Mouse (Mus musculus) heart, embryonic 10.5 days (tissue): Measurements from ENCODE around the gene Gm45837. TPM values are rescaled to one million over a fixed set of nuclear protein-coding genes. Genes with fewer than 3 reads are reported as not detected.
"Not testable (repeated sequence)": the region's sequence is repeated elsewhere in the genome, so short reads cannot be mapped to it uniquely, and the experiment has no call there.

Experiments
- DNase-seq: peaks from one replicate; pipeline ENCODE4 v3.0.0-alpha.2; 2017; ENCODE audit warnings: low spot score
- H3K27ac ChIP-seq: fragments of 300-500 bp; sonication (generic); 2 replicates; pipeline ENCODE4 v1.5.1; 2016; ENCODE audit warnings: mild to moderate bottlenecking
- H3K27me3 ChIP-seq: fragments of 300-500 bp; sonication (generic); 2 replicates; pipeline ENCODE4 v1.6.1; 2016; ENCODE audit warnings: mild to moderate bottlenecking; ENCODE audit not compliant: poor library complexity, insufficient read depth, severe bottlenecking
- H3K36me3 ChIP-seq: fragments of 300-500 bp; sonication (generic); 2 replicates; pipeline ENCODE4 v1.6.1; 2016; ENCODE audit warnings: mild to moderate bottlenecking, moderate library complexity
- H3K4me1 ChIP-seq: fragments of 300-500 bp; sonication (generic); 2 replicates; pipeline ENCODE4 v1.6.1; 2016; ENCODE audit warnings: mild to moderate bottlenecking
- H3K4me3 ChIP-seq: fragments of 300-500 bp; sonication (generic); 2 replicates; pipeline ENCODE4 v1.5.1; 2016; ENCODE audit warnings: mild to moderate bottlenecking, moderate library complexity
- H3K9me3 ChIP-seq: fragments of 300-500 bp; sonication (generic); 2 replicates; pipeline ENCODE4 v1.6.1; 2016; ENCODE audit warnings: mild to moderate bottlenecking, moderate library complexity
- whole genome bisulfite sequencing: fragments of 180-500 bp; shearing (Covaris S2); methylation state at CpG from one replicate; pipeline ENCODE4 v1.1.7; 2016; 5-methylcytosine and 5-hydroxymethylcytosine counted together
- polyA plus RNA-seq: library from polyadenylated mRNA; unstranded; fragments of >200 nt; fragmentation: Nextera tagmentation; extraction: Ambion mirVana; gene quantifications from 2 replicates; pipeline ENCODE4 v1.2.1, GENCODE M21; 2016

The Gm45837 gene
- polyA plus RNA-seq, 1 experiment from 2014 or later: not detected

DNA sequence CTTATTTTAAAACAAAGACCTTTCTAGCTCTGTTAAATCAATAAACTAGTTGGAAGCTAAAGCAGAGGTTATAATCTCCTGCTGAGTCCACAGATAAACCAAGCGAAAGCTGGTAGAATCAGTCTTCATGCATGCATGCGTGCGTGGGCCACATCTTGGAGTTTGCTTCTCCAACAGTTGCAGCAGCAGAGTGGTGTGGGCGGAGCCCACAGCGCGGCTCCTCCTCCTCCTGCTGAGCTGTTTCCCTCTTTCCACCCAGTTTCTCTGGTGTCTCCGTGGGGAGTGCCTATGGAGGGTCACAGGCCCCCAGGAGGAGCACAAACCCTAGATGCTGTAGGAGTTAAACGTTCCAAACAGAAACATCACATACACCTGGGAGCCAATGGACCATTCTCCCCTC, 126.9 kb downstream of the Gm45837 start:
- H3K9me3 ChIP-seq: no peaks in the 10 kb centered on the region
- peaks cover 5% of the 10 kb centered on the region; the same call in 1 of the 2 replicates for H3K4me1 ChIP-seq
- no peak overlapping the region for H3K4me3 ChIP-seq
- DNase-seq: no peak
- WGBS: 41% methylated on average over 8 of the region's 8 CpGs
- no peaks in the 10 kb centered on the region for H3K36me3 ChIP-seq
- H3K27ac ChIP-seq: no peak overlapping the region
- peaks cover 8% of the 10 kb centered on the region; the same call in 1 of the 2 replicates for H3K27me3 ChIP-seq

DNA sequence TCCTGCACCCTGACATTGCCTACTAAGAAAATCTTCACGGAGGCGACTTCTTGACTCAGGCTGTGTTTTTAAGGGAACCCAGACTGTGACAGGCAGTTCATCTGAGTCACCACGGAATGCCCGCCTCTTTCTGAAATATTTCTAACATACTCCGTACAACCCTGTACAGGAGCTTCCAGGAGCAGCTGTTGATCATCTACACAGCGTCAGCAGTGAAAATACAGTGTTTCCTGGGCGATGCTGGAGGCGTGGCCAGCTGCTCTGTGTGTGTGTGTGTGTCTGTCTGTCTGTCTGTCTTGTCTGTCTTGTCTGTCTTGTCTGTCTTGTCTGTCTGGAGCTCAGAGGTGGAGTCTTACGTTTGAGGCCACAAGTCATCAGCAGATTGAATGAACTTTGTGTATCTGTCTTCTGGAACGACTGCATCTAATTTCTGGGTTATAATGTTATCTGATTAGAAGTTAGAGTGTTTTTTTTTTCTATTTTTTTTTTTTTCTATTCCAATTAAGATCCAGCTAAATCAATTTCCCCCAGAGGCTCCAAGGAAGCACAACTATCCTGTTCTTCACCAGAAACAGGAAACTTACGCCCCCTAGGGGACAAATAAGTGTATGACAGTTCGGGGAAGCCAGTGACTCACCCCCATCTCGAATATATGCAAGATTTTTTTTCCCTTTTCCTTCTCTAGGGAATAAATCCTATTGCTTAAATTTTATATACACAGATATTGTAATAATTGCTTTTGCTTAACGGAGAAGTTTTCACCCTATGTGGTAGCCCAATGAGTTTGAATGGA, 127.7 kb downstream of the Gm45837 start:
- no peak for DNase-seq
- 51% methylated on average over 14 of the region's 14 CpGs for WGBS
- peaks cover 6% of the 10 kb centered on the region; the same call in 1 of the 2 replicates for H3K27me3 ChIP-seq

DNA sequence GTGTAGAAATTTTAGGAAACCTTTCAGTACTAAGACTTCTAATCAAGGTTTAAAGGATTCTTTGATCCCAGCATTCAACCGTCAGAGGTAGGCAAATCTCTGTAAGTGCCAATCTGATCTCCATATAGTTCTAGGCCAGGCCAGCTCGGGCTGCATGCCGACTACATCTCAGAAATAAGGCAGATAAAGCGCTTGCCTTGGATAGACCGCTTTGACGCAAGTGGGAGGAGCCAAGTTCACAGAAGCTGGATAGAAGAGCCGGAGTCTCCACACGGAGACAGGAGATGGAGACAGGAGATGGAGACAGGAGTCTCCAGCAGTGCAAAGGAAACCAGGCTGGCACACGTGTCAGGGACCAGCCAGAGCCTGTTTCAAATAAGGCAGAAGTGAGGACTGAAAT, 129.1 kb downstream of the Gm45837 start:
- no peak overlapping the region for H3K4me3 ChIP-seq
- H3K27me3 ChIP-seq: no peaks in the 10 kb centered on the region; the same call in 1 of the 2 replicates
- H3K27ac ChIP-seq: no peak overlapping the region
- no peaks in the 10 kb centered on the region for H3K4me1 ChIP-seq
- no peaks in the 10 kb centered on the region for H3K36me3 ChIP-seq
- 35% methylated on average over 9 of the region's 9 CpGs for WGBS
- DNase-seq: no peak
- H3K9me3 ChIP-seq: no peaks in the 10 kb centered on the region

More for the DNA sequence above, 127.7 kb downstream of the Gm45837 start:
- H3K4me1 ChIP-seq: peaks cover 5% of the 10 kb centered on the region; the same call in 1 of the 2 replicates
- no peak overlapping the region for H3K27ac ChIP-seq
- H3K36me3 ChIP-seq: no peaks in the 10 kb centered on the region
- no peak overlapping the region for H3K4me3 ChIP-seq
- no peaks in the 10 kb centered on the region for H3K9me3 ChIP-seq

DNA sequence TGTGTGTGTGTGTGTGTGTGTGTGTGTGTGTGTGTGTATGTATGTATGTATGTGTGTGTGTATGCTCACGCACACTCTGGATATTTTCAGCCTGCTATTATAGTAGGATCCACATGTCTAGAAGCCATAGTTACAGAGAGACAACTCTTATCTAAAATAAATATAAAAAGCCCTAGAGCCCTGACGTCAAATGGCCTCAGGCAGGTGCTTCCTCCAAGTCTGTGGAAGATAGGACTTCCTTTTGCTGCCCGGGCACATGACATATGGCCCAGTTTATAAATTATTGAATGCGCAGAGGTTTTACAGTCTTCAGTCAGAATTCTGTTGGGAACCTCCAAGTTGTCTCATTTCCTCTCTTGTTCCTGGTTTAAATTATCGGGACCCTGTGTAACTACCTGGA, 130.0 kb downstream of the Gm45837 start:
- H3K36me3 ChIP-seq: no peaks in the 10 kb centered on the region
- H3K4me1 ChIP-seq: no peaks in the 10 kb centered on the region
- no peaks in the 10 kb centered on the region; the same call in 1 of the 2 replicates for H3K27me3 ChIP-seq
- WGBS: 66% methylated on average over 5 of the region's 5 CpGs
- H3K27ac ChIP-seq: no peak overlapping the region
- no peak overlapping the region for H3K4me3 ChIP-seq
- no peaks in the 10 kb centered on the region for H3K9me3 ChIP-seq
- no peak for DNase-seq

DNA sequence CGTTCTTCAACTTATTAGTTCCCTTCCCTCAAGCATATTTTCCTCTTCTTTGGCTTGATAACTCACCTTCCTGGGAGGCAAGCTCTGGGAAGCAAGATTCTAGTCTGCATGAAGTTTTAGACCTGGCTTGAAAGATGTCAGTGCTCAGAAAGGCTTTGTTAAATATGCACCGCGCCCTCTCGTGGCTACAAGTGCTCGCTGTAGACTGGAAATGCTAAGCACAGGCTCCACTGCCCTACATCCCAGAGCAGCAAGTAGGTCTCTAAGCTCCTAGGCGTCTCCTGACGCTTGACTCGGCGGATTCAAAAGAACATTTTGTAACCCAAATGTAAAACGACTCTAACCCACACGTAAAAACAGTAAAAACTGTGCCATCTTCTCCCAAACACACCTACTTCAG, 130.4 kb downstream of the Gm45837 start:
- Histone ChIP-seq H3K4me3 (no peak overlapping the region), H3K36me3 (no peaks in the 10 kb centered on the region), H3K27ac (no peak overlapping the region), H3K27me3 (no peaks in the 10 kb centered on the region; the same call in 1 of the 2 replicates), H3K9me3 (no peaks in the 10 kb centered on the region), H3K4me1 (no peaks in the 10 kb centered on the region)
- peak; percentile 80 for DNase-seq
- 5% methylated on average over 11 of the region's 11 CpGs for WGBS

DNA sequence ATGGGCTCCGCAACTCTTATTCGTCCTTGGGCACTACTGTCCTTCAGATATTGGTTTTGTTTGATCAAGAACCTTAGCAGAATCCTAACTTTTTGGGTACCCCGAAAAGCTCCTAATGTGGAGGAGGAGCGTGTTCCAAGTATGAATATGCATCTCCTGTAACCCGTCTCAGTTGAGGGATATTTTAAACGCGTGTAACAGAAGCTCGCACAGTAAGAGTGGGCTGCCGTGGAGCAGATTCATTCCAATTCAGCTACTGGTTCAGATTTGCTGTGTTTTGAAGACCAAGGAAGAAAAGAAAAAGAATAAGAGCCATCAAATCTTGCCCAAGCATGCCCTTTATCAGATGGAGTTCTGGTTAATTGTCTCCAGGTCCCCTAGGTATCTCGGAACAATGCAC, 131.0 kb downstream of the Gm45837 start:
- Histone ChIP-seq H3K27me3 (no peaks in the 10 kb centered on the region; the same call in 1 of the 2 replicates), H3K36me3 (no peaks in the 10 kb centered on the region), H3K4me1 (no peaks in the 10 kb centered on the region), H3K9me3 (no peaks in the 10 kb centered on the region), H3K27ac (no peak overlapping the region), H3K4me3 (no peak overlapping the region)
- WGBS: 81% methylated on average over 10 of the region's 10 CpGs
- no peak for DNase-seq

DNA sequence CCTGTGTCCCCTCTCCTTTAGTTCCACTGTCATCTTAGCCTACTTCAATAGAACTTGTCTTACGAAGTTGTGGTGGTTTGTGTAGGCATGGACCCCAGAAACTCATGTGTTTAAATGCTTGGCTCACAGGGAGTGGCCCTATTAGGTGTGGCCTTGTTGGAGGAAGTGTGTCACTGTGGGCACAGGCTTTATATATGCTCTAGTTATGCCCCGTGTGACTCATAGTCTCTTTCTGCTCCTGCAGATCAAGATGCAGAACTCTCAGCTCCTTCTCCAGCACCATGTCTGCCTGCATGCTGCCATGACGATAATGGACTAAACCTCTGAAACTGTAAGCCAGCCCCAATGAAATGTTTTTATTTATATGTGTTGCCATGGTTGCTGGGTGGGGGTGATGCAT, 137.0 kb downstream of the Gm45837 start:
- 84% methylated on average over 3 of the region's 3 CpGs for WGBS
- H3K36me3 ChIP-seq: no peaks in the 10 kb centered on the region
- H3K4me3 ChIP-seq: no peak overlapping the region
- no peak for DNase-seq
- H3K9me3 ChIP-seq: no peaks in the 10 kb centered on the region
- H3K27ac ChIP-seq: no peak overlapping the region
- 0 out of 2 replicates have a peak, but pooled peaks cover 6% of the 10 kb centered on the region for H3K4me1 ChIP-seq
- H3K27me3 ChIP-seq: no peaks in the 10 kb centered on the region

DNA sequence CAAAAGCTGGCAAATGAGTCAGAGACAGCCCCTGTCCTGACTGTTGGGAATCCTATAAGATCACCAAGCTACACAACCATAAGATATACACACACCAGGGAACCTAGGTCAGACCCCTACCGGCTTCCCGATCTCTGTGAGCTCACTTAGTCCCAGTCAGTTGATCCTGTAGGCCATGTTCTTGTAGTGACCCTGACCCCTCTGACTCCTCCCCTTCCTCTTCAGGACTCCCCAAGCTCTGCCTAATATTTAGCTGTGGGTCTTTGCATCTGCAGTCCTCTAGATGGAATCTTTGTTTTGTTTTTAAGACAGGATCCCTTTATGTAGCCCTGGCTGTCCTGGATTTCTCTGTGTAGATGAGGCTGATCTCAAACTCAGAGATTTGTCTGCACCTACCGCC, 138.6 kb downstream of the Gm45837 start:
- DNase-seq: no peak
- 88% methylated on average over 3 of the region's 3 CpGs for WGBS
- Histone ChIP-seq H3K4me1 (0 out of 2 replicates have a peak, but pooled peaks cover 6% of the 10 kb centered on the region), H3K36me3 (no peaks in the 10 kb centered on the region), H3K27ac (no peak overlapping the region), H3K27me3 (no peaks in the 10 kb centered on the region), H3K9me3 (no peaks in the 10 kb centered on the region), H3K4me3 (no peak overlapping the region)

DNA sequence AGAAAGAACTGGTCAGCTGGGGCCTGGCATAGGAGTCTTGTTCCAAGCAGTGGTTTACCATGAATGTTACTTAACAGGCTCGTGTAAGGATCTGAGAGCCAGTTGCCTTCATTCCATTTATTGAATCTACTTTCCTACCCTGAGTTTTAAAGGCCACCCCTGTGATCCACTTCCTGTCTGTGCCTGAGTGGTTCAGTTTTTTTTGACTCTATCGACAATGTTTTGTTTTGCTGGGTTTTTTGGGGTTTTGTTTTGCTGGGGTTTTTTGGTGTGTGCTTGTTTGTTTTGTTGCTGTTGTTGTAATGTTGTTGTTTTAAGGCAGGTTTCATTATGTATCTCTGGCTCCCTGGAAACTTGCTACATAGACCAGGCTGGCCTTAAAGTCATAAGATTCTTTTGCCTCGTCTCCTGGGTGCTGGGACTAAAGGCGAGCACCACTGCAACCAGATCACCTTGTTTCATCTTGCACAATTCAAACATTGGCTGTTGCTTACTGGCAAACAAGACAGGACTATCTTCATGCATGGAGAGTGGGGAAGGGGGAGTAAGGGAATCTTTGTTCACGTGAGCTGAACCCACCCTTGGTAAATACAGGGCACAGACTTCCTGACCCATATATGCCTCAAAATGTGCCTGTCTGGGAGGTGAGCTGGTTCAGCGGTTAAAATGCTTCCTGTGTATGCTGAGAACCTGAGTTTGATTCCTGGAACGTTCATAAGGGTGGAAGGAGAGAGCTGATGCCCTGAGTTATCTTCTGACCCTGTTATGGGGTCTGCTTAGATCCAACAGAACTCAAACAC, 140.2 kb downstream of the Gm45837 start:
- no peaks in the 10 kb centered on the region for H3K27me3 ChIP-seq
- H3K4me1 ChIP-seq: 0 out of 2 replicates have a peak, but pooled peaks cover 6% of the 10 kb centered on the region
- no peak for DNase-seq
- no peak overlapping the region for H3K27ac ChIP-seq
- no peak overlapping the region for H3K4me3 ChIP-seq
- H3K9me3 ChIP-seq: no peaks in the 10 kb centered on the region
- WGBS: 63% methylated on average over 7 of the region's 7 CpGs
- no peaks in the 10 kb centered on the region for H3K36me3 ChIP-seq

DNA sequence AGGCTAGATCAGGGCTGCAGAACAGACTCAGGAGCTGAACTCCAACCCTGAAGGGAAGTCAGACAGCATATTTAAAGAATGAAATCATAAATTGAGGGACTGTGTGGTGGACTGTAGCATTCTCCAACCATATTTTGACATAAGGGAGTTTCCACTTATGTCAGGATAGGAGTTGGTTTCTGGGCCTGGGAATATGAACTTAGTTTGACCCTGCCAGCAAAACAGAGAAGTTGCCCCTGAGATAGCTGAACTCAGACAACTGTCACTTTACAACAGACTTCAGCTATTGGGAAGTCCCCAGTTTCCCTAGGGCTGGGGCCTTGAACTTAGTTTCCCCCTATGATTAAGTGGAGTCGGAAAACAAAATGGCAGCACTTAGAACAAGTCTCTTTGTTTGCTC, 140.8 kb downstream of the Gm45837 start:
- Histone ChIP-seq H3K4me3 (no peak overlapping the region), H3K27ac (no peak overlapping the region), H3K27me3 (no peaks in the 10 kb centered on the region), H3K36me3 (no peaks in the 10 kb centered on the region), H3K4me1 (0 out of 2 replicates have a peak, but pooled peaks cover 6% of the 10 kb centered on the region), H3K9me3 (no peaks in the 10 kb centered on the region)
- 85% methylated on average over 1 of the region's 1 CpGs for WGBS
- no peak for DNase-seq

DNA sequence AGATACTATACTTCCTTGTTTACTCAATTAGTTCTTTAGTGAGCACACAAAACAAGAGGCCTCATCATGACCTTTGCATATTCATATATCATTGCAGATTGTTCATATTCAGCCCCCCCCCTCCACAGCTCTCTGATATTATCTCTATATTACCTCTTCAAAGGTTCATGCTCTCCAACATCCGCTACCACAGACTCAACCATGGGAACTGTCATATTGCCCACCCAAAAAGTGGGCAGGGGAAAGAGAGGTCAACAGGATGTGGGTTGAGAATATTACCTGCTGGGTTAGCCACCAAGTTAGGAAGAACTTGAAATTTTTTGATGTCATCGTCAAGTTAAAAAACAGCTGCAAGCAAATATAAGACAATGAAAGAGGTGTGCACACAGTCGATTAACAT, 144.8 kb downstream of the Gm45837 start:
- not testable (repeated sequence) for H3K27me3 ChIP-seq

DNA sequence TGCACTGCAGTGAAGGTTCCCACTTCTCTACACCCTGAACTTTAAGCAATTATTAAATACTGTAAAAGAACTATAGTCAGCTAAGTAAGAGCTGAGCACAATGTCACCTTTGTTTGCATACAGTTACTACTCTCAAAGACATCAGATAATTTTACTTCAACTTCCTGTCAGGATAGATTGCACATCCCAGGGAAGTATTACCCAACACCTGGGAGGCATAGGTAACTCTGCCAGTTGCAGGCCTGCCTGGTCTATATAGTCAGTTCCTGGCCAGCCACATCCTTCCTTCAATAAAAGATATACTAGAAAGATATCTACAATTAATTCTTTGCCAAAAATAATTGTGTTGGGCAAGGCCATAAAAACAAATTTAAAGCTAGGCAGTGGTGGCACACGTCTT, 146.7 kb downstream of the Gm45837 start:
- WGBS: 71% methylated on average over 1 of the region's 1 CpGs
- no peaks in the 10 kb centered on the region for H3K27me3 ChIP-seq
- no peak overlapping the region for H3K4me3 ChIP-seq
- no peak for DNase-seq
- H3K4me1 ChIP-seq: no peaks in the 10 kb centered on the region
- H3K27ac ChIP-seq: no peak overlapping the region
- no peaks in the 10 kb centered on the region for H3K36me3 ChIP-seq
- H3K9me3 ChIP-seq: no peaks in the 10 kb centered on the region

More for the DNA sequence above, 144.8 kb downstream of the Gm45837 start:
- not testable (repeated sequence) for H3K36me3 ChIP-seq, DNase-seq, H3K4me1 ChIP-seq, H3K9me3 ChIP-seq, H3K27ac ChIP-seq, H3K4me3 ChIP-seq
- 91% methylated on average over 3 of the region's 3 CpGs for WGBS

DNA sequence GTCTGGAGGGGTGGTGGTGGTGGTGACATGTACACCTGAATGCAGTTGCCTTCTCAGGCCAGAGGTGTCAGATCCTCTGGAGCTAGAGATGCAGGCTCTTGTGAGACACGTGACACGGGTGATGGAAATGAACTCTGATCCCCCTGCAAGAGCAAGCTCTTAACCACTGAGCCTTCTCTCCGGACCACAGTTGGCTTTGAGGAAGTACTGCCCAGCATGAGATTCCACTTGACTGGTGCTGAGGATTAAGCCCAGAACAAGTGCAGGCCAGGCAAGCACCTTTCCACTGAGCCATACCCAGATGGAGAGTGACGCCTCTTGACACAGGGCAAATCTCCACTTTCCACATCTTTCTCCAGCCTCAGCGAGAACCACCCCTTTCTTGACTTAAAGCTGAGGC, 148.7 kb downstream of the Gm45837 start:
- not testable (repeated sequence) for H3K4me1 ChIP-seq, H3K27ac ChIP-seq, H3K27me3 ChIP-seq, H3K9me3 ChIP-seq, H3K4me3 ChIP-seq, H3K36me3 ChIP-seq, DNase-seq
- whole genome bisulfite sequencing: 65% methylated on average over 5 of the region's 5 CpGs
